Mouse (Mus musculus) cortical plate, adult 2 months (tissue): ENCODE results near the gene Pla2g3. TPM values are rescaled to one million over a fixed set of nuclear protein-coding genes. Genes with fewer than 3 reads are reported as not detected.

Source experiments
- H3K27ac ChIP-seq: fragments of 200-500 bp; 2 replicates; pipeline ENCODE4 v1.5.1; 2012; ENCODE audit warnings: low read length, control low read depth, inconsistent platforms; ENCODE audit not compliant: insufficient read depth
- H3K4me1 ChIP-seq: fragments of 200-500 bp; 2 replicates; pipeline ENCODE4 v1.6.1; 2011; ENCODE audit warnings: low read length; ENCODE audit not compliant: control insufficient read depth, insufficient read depth
- H3K4me3 ChIP-seq: fragments of 200-500 bp; 2 replicates; pipeline ENCODE4 v1.5.1; 2011; ENCODE audit warnings: mild to moderate bottlenecking, low read length, control low read depth; ENCODE audit not compliant: insufficient read depth
- CTCF ChIP-seq: fragments of 200-500 bp; IDR thresholded peaks from 2 replicates; pipeline ENCODE4 v1.5.1; 2011; ENCODE audit warnings: mild to moderate bottlenecking, control low read depth, low read length; ENCODE audit not compliant: insufficient read depth; ENCODE audit errors: extremely low read depth
- POLR2A ChIP-seq: fragments of 200-500 bp; IDR thresholded peaks from 2 replicates; pipeline ENCODE4 v1.6.1; 2011; ENCODE audit warnings: mild to moderate bottlenecking, low read length, control low read depth; ENCODE audit not compliant: insufficient read depth; ENCODE audit errors: extremely low read depth
- polyA plus RNA-seq: library from polyadenylated mRNA; depleted of rRNA; stranded (reverse); fragments of >200 nt; gene quantifications from 2 replicates; pipeline ENCODE4 v1.2.3, GENCODE M21; 2012; rRNA removed

The Pla2g3 gene
- polyA plus RNA-seq, 1 experiment: 2.9 TPM

GRCm38 (mm10) chr11:3541932-3542331, 53.8 kb downstream of the Pla2g3 start:
- H3K4me1 ChIP-seq: no peaks in the 10 kb centered on the region
- no peak for TF ChIP-seq CTCF
- no peak for TF ChIP-seq POLR2A
- no peak overlapping the region for H3K27ac ChIP-seq

DNA sequence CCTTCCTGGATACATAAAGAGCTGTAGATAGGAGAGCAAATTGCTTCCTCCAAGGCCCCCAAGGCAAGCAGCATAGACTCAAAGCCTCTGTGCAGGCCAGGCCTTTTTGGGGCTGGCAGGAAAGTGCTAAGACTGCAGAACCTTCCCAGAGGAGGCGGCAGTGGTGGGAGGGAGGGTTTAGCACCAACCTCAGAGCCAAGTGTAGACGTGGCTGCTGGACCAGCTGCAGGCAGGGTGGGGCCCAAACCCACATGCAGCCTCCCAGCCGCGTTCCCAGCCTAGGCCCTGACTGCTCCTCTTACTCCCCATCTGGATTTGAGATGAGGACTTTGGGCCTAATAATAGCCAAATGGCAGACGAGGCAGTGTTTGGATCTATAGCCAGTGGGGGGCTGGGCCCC, 54.9 kb downstream of the Pla2g3 start:
- no peak for TF ChIP-seq CTCF
- TF ChIP-seq POLR2A: no peak
- H3K27ac ChIP-seq: no peak overlapping the region
- H3K4me3 ChIP-seq: no peak overlapping the region
- H3K4me1 ChIP-seq: no peaks in the 10 kb centered on the region

More at GRCm38 (mm10) chr11:3541932-3542331, 53.8 kb downstream of the Pla2g3 start:
- no peak overlapping the region for H3K4me3 ChIP-seq

DNA sequence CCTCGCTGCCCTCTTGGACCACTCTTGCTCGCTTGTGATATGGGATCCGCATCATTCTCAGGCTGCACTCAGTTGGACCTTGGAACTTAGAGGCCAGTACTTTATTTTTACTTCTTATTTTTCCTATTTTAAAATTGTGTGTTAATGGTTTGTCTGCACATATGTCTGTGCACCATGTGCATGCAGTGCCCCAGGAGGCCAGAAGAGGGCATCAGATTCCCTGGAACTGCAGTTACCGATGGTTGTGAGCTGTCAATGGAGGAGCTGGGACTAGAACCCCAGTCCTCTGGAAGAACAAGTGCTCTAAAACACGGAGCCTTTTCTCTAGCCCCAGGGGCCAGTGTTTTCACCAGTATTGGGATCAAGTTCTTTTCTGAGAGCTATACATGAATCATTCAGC, 56.3 kb downstream of the Pla2g3 start:
- TF ChIP-seq POLR2A (no peak), CTCF (no peak)
- Histone ChIP-seq H3K27ac (no peak overlapping the region), H3K4me1 (no peaks in the 10 kb centered on the region), H3K4me3 (no peak overlapping the region)

DNA sequence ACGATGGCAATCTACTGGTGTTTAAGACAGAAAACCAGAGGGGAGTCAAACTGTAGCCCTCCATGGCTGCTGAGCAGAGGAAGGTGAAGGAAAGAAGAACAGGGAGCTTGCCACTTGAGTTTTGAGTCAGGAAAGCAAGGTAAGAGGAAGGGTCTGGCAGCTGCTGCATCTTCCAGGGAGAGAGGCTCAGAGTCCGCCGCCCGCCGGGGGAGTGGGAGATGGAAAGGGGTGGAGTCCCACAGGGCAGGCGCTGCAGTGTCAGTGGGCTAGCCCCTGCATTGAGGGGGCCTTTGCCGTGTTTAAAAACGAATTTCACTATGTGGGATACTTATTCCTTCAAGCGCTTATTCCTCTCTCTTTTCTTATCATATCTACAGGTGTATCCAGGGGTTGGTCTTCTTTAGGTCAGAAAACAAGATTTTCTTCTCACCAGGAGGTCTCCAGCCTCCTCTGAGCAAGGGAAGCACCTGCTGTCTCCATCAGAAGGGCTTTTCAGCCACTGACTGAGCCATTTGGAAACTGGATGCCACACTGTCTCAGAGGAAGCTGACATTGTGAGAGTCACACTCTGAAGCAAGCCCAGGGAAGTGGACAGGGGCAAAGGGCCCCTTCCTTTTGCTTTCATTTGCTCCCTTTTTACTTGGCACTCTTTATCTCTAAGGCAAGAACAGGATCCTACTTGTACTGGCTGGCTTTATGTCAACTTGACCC, 57.6 kb downstream of the Pla2g3 start:
- Histone ChIP-seq H3K4me1 (no peaks in the 10 kb centered on the region), H3K4me3 (no peak overlapping the region), H3K27ac (no peak overlapping the region)
- TF ChIP-seq POLR2A (no peak), CTCF (no peak)

GRCm38 (mm10) chr11:3546242-3546562, 58.1 kb downstream of the Pla2g3 start:
- Histone ChIP-seq H3K4me1 (no peaks in the 10 kb centered on the region), H3K27ac (no peak overlapping the region), H3K4me3 (no peak overlapping the region)
- TF ChIP-seq CTCF (no peak), POLR2A (no peak)

- Histone ChIP-seq H3K27ac (no peak overlapping the region), H3K4me3 (no peak overlapping the region), H3K4me1 (no peaks in the 10 kb centered on the region)
- TF ChIP-seq POLR2A (no peak), CTCF (no peak)
Observed at GRCm38 (mm10) chr11:3547047-3547446, 59.0 kb downstream of the Pla2g3 start.

- no peak for TF ChIP-seq CTCF
- no peak for TF ChIP-seq POLR2A
- no peaks in the 10 kb centered on the region for H3K4me1 ChIP-seq
- no peak overlapping the region for H3K4me3 ChIP-seq
Observed at GRCm38 (mm10) chr11:3547969-3548368, 59.9 kb downstream of the Pla2g3 start.

GRCm38 (mm10) chr11:3548564-3549295, 60.6 kb downstream of the Pla2g3 start:
- Histone ChIP-seq H3K4me3 (no peak overlapping the region), H3K4me1 (no peaks in the 10 kb centered on the region)
- TF ChIP-seq CTCF: no peak
- no peak for TF ChIP-seq POLR2A

More at GRCm38 (mm10) chr11:3547969-3548368, 59.9 kb downstream of the Pla2g3 start:
- no peak overlapping the region for H3K27ac ChIP-seq

More at GRCm38 (mm10) chr11:3548564-3549295, 60.6 kb downstream of the Pla2g3 start:
- H3K27ac ChIP-seq: no peak overlapping the region

Other genes with a start within 250 kb of the Pla2g3 start
- 77.1 and 88.5 TPM in 2 replicates for gene Drg1, start 221.9 kb upstream of the Pla2g3 start, polyA plus RNA-seq
- gene Patz1, start 199.4 kb upstream of the Pla2g3 start, polyA plus RNA-seq: 29.0 and 30.1 TPM in 2 replicates
- gene Pik3ip1, start 157.9 kb upstream of the Pla2g3 start, polyA plus RNA-seq: 41.3 and 42.6 TPM in 2 replicates
- gene Limk2, start 79.1 kb upstream of the Pla2g3 start, polyA plus RNA-seq: 140 and 153 TPM in 2 replicates
- 28.7 and 29.3 TPM in 2 replicates for gene Rnf185, start 35.9 kb upstream of the Pla2g3 start, polyA plus RNA-seq
- 38.4 and 39.0 TPM in 2 replicates for gene Inpp5j, start 16.5 kb downstream of the Pla2g3 start, polyA plus RNA-seq
- gene Selenom, start 26.4 kb downstream of the Pla2g3 start, polyA plus RNA-seq: 243 and 244 TPM in 2 replicates
- gene Smtn, start 52.3 kb downstream of the Pla2g3 start, polyA plus RNA-seq: 4.9 and 5.4 TPM in 2 replicates
- gene Morc2a, start 160.9 kb downstream of the Pla2g3 start, polyA plus RNA-seq: 24.5 and 26.3 TPM in 2 replicates